Mouse (Mus musculus): Measurements from ENCODE around the gene Pcdh8.

The Pcdh8 gene

GRCm38 (mm10) chr14:79771094-79771535 lies at the start of gene Pcdh8:
Pcdh8 (minus strand) TSS chr14:79771312.
- peak; percentile 66 for DNase-seq

GRCm38 (mm10) chr14:79814709-79815108 lies 43.6 kb upstream of the Pcdh8 start:
- DNase-seq: no peak

- no peak for DNase-seq
Measured at GRCm38 (mm10) chr14:79814084-79814483, 43.0 kb upstream of the Pcdh8 start.

GRCm38 (mm10) chr14:79793179-79793578 lies 22.1 kb upstream of the Pcdh8 start:
- no peak for DNase-seq

- DNase-seq: peak; percentile 34
Measured at GRCm38 (mm10) chr14:79789535-79789934, 18.4 kb upstream of the Pcdh8 start.

GRCm38 (mm10) chr14:79788656-79789204 lies 17.6 kb upstream of the Pcdh8 start:
- peak; percentile 19 for DNase-seq

GRCm38 (mm10) chr14:79787918-79788317 lies 16.8 kb upstream of the Pcdh8 start:
- peak; percentile 13 for DNase-seq

- DNase-seq: no peak
Measured at GRCm38 (mm10) chr14:79785400-79785799, 14.3 kb upstream of the Pcdh8 start.

GRCm38 (mm10) chr14:79780889-79781288 lies 9.8 kb upstream of the Pcdh8 start:
- no peak for DNase-seq

- no peak for DNase-seq
Measured at GRCm38 (mm10) chr14:79780332-79780731, 9.2 kb upstream of the Pcdh8 start.

- no peak for DNase-seq
Measured at GRCm38 (mm10) chr14:79779841-79780240, 8.7 kb upstream of the Pcdh8 start.

- no peak for DNase-seq
Measured at GRCm38 (mm10) chr14:79773425-79774391, 2.6 kb upstream of the Pcdh8 start.

GRCm38 (mm10) chr14:79771802-79772511 lies 845 bp upstream of the Pcdh8 start:
- peak; percentile 13 for DNase-seq

GRCm38 (mm10) chr14:79770306-79771093 lies 612 bp downstream of the Pcdh8 start:
- no peak for DNase-seq

GRCm38 (mm10) chr14:79769618-79770017 lies 1.5 kb downstream of the Pcdh8 start:
- peak; percentile 48 for DNase-seq

- no peak for DNase-seq
Measured at GRCm38 (mm10) chr14:79768996-79769395, 2.1 kb downstream of the Pcdh8 start.

- no peak for DNase-seq
Measured at GRCm38 (mm10) chr14:79768076-79768830, 2.9 kb downstream of the Pcdh8 start.

- no peak for DNase-seq
Measured at GRCm38 (mm10) chr14:79767601-79768000, 3.5 kb downstream of the Pcdh8 start.

- DNase-seq: no peak
Measured at GRCm38 (mm10) chr14:79765196-79765765, 5.8 kb downstream of the Pcdh8 start.

GRCm38 (mm10) chr14:79754601-79755222 lies 16.4 kb downstream of the Pcdh8 start:
- DNase-seq: no peak

- no peak for DNase-seq
Measured at GRCm38 (mm10) chr14:79754157-79754556, 17.0 kb downstream of the Pcdh8 start.

Data from cerebellum, adult 9-10 months (tissue).